Comparison of ENCODE assay signal across 19 mouse cellular contexts in genomic region chr3:55558570-55558969, GRCm38 (mm10).
"Had no signal": no experiment of that assay in that cellular context is flagged by ENCODE, and none has a peak within 500 bp of the region (broad histone marks: within the 10 kb centered on the region; RNA-seq: fewer than 3 reads in every experiment).

No protein-coding gene starts in this region.

- H3K4me1 ChIP-seq: midbrain, embryonic 10.5 days; midbrain, embryonic 12.5 days; neural tube, embryonic 13.5 days; neural tube, embryonic 15.5 days had no signal

- H3K4me3 ChIP-seq: midbrain, embryonic 10.5 days; midbrain, embryonic 12.5 days; myocyte; neural tube, embryonic 13.5 days; neural tube, embryonic 15.5 days had no signal

- H3K27ac ChIP-seq: midbrain, embryonic 10.5 days; midbrain, embryonic 12.5 days; neural tube, embryonic 13.5 days; neural tube, embryonic 15.5 days had no signal

- H3K27me3 ChIP-seq: midbrain, embryonic 12.5 days; neural tube, embryonic 13.5 days; neural tube, embryonic 15.5 days had no signal

- H3K4me2 ChIP-seq: lung, embryonic 14.5 days; midbrain, embryonic 12.5 days; neural tube, embryonic 13.5 days; neural tube, embryonic 15.5 days had no signal

- H3K9me3 ChIP-seq: midbrain, embryonic 10.5 days; midbrain, embryonic 12.5 days; neural tube, embryonic 13.5 days; neural tube, embryonic 15.5 days had no signal

- H3K9ac ChIP-seq: lung, embryonic 14.5 days; midbrain, embryonic 12.5 days; neural tube, embryonic 13.5 days; neural tube, embryonic 15.5 days had no signal

- ATAC-seq: midbrain, embryonic 16.5 days had no signal

- H3K36me3 ChIP-seq: midbrain, embryonic 10.5 days; midbrain, embryonic 12.5 days; neural tube, embryonic 13.5 days; neural tube, embryonic 15.5 days had no signal

- DNase-seq: lung, adult 18-20 months; lung, embryonic 14.5 days; lung, postnatal 10 days; lung, postnatal 4 days; midbrain, embryonic 14.5 days; retina, postnatal 1 day; right cerebral cortex, adult 18-20 months; right cerebral cortex, postnatal 25 days; right cerebral cortex, postnatal 4 days; spleen, adult 18-20 months; thymus, adult 18-20 months; thymus, postnatal 14 days; thymus, postnatal 36 days had no signal
